Mouse (Mus musculus) testis, postnatal 10 days (tissue): ENCODE measurements around the gene Nhs.

Experiments
- DNase-seq: peaks from one replicate; pipeline ENCODE4 v3.0.0; 2021; ENCODE audit warnings: low spot score

The Nhs gene

GRCm38 (mm10) chrX:162159637-162160611 is at the start of gene Nhs:
Gene Nhs (minus strand): TSS chrX:162159730.
- peak; percentile 86 for DNase-seq

- DNase-seq, result no peak
These were observed 46.9 kb upstream of the Nhs start for GRCm38 (mm10) chrX:162206350-162206884.

GRCm38 (mm10) chrX:162158743-162159636 is 540 bp downstream of the Nhs start:
- peak; percentile 50 for DNase-seq

- peak; percentile 41 for DNase-seq
These were observed 1.4 kb downstream of the Nhs start for GRCm38 (mm10) chrX:162158142-162158541.

- no peak for DNase-seq
These were observed 21.7 kb downstream of the Nhs start for GRCm38 (mm10) chrX:162137807-162138206.

GRCm38 (mm10) chrX:162113257-162113656 is 46.3 kb downstream of the Nhs start:
- DNase-seq, result no peak

GRCm38 (mm10) chrX:162102802-162103434 is 56.6 kb downstream of the Nhs start:
- DNase-seq, result no peak

GRCm38 (mm10) chrX:162098364-162098763 is 61.2 kb downstream of the Nhs start:
- DNase-seq, result no peak

- DNase-seq, result peak; percentile 36
These were observed 72.2 kb downstream of the Nhs start for GRCm38 (mm10) chrX:162087291-162087690.

GRCm38 (mm10) chrX:162085897-162086200 is 73.7 kb downstream of the Nhs start:
- DNase-seq, result peak; percentile 43

- DNase-seq, result no peak
These were observed 74.3 kb downstream of the Nhs start for GRCm38 (mm10) chrX:162085062-162085896.

GRCm38 (mm10) chrX:162063164-162063563 is 96.4 kb downstream of the Nhs start:
- no peak for DNase-seq

- DNase-seq, result no peak
These were observed 103.9 kb downstream of the Nhs start for GRCm38 (mm10) chrX:162055635-162056034.

GRCm38 (mm10) chrX:162053566-162053965 is 106.0 kb downstream of the Nhs start:
- DNase-seq, result no peak

- DNase-seq, result no peak
These were observed 107.0 kb downstream of the Nhs start for GRCm38 (mm10) chrX:162052534-162052933.

- DNase-seq, result no peak
These were observed 109.9 kb downstream of the Nhs start for GRCm38 (mm10) chrX:162049616-162050015.

- no peak for DNase-seq
These were observed 114.0 kb downstream of the Nhs start for GRCm38 (mm10) chrX:162045527-162045926.

GRCm38 (mm10) chrX:162044109-162044508 is 115.4 kb downstream of the Nhs start:
- DNase-seq, result no peak

GRCm38 (mm10) chrX:162025210-162025953 is 134.1 kb downstream of the Nhs start:
- DNase-seq, result peak; percentile 43

- DNase-seq, result no peak
These were observed 137.8 kb downstream of the Nhs start for GRCm38 (mm10) chrX:162021724-162022123.
